19 mouse cellular contexts compared by ENCODE assay signal in the genomic region with DNA sequence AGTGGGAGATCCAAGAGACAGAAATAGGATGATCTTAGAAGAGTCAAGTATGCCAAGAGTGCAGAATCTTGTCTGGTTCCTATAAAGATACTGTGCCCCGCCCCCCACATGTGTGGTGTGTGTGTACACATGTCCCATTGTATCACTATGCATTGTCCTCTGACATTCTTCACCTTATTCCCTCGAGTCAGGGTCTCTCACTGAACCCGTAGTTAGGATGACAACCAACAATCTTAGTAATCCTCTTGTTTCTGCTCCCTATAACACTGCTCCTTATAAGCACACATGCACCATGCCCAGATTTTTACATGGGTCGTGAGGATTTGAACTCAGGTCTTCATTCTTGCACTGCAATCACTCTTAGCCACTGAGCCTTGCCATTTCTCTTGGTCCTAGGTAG. TPM values are rescaled to one million over a fixed set of nuclear protein-coding genes. Genes with fewer than 3 reads are reported as not detected.
"Had no signal": no experiment of that assay in that cellular context is flagged by ENCODE, and none has a peak within 500 bp of the region (broad histone marks: within the 10 kb centered on the region; RNA-seq: fewer than 3 reads in every experiment).

No protein-coding gene starts in this region.

- DNase-seq: kidney, adult 11 months; kidney, postnatal 10 days; kidney, postnatal 36 days; layer of hippocampus, postnatal 36 days; left cerebral cortex, postnatal 4 days; lung, adult 2 months; lung, postnatal 14 days; lung, postnatal 4 days; midbrain, embryonic 14.5 days; retina, postnatal 1 day; right cerebral cortex, postnatal 25 days; spleen, adult 18-20 months; thymus, postnatal 36 days had no signal

- H3K27me3 ChIP-seq: kidney, embryonic 15.5 days; limb, embryonic 13.5 days; stomach, embryonic 15.5 days had no signal

- H3K27ac ChIP-seq: limb, embryonic 13.5 days had no signal

- H3K9me3 ChIP-seq: kidney, embryonic 15.5 days; limb, embryonic 13.5 days; neural tube, embryonic 13.5 days; stomach, embryonic 15.5 days had no signal

- H3K9ac ChIP-seq: kidney, embryonic 15.5 days had no signal

RNA-seq across cellular contexts. Expression of a gene that starts 24.4 kb away (rescaled TPM):
- polyA plus RNA-seq: kidney, embryonic 15.5 days; limb, embryonic 13.5 days; liver, adult 2 months; urinary bladder, adult 2 months had no signal
